Mouse (Mus musculus) CH12.LX (cell line): Measurements from ENCODE around the gene Lamb2.

Source experiments
- CTCF ChIP-seq, 2 experiments: IDR thresholded peaks in 1 of 2; conservative IDR thresholded peaks in 1 of 2; 2 replicates each; pipeline ENCODE4 v1.5.1; 2011 to 2012; ENCODE audit warnings: low read depth in 2 of 2, low read length in 2 of 2, improper control_type of control experiment in 1 of 2, inconsistent platforms in 1 of 2, mild to moderate bottlenecking in 1 of 2, moderate library complexity in 1 of 2
- GABPA ChIP-seq: IDR thresholded peaks from 2 replicates; pipeline ENCODE4 v1.6.1; 2012; ENCODE audit warnings: low read depth, low read length, improper control_type of control experiment, inconsistent platforms; ENCODE audit not compliant: insufficient replicate concordance

DNA sequence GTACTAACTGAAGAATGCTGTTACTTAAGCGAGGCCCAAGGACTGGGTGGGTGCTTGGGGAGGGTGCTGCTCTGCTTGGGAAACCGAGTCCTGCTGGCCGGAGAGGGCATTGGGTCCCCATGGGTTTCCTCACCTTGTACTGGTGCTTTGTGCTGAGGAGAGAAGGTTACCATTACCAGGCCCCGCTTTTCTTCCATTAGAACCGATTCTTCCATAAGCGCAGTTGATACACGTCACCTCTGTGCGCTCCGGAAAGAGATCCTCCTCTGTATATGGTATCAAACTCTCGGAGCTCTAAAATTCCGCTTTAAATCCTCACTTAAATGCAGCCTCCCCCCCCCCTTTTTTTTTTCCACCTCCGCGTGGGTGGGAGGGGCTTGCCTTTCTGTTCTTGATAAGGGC lies 38.4 kb downstream of the Lamb2 start:
- TF ChIP-seq GABPA (no peak), CTCF (conservative IDR thresholded peaks at IDR 0.05 in 1 of 2, IDR thresholded peaks at IDR 0.05 in 1 of 2; ENCODE audit: low read depth in 2 of 2, low read length in 2 of 2) (no peak)
